Mouse (Mus musculus) adrenal gland, adult 18-20 months (tissue): ENCODE measurements around the gene Ncoa5. TPM values are rescaled to one million over a fixed set of nuclear protein-coding genes. Genes with fewer than 3 reads are reported as not detected.
A peak's percentile ranks its signal among the peaks of the same experiment; 100 is the strongest.

Experiments
- DNase-seq, 2 experiments: peaks; one replicate each; pipeline ENCODE4 v3.0.0; 2021 to 2022; ENCODE audit warnings: low spot score in 2 of 2
- total RNA-seq, 2 experiments: library from RNA; stranded (reverse); gene quantifications; 1 replicate in 1 of 2; 2 replicates in 1 of 2; pipeline ENCODE4 v1.2.3; 2021

Ncoa5 gene
- total RNA-seq, 2 experiments from 2014 or later, result 35.7 to 41.6 TPM

- DNase-seq, result no peak
Observed at GRCm38 (mm10) chr2:164995976-164996375, 38.7 kb downstream of the Ncoa5 start.

DNA sequence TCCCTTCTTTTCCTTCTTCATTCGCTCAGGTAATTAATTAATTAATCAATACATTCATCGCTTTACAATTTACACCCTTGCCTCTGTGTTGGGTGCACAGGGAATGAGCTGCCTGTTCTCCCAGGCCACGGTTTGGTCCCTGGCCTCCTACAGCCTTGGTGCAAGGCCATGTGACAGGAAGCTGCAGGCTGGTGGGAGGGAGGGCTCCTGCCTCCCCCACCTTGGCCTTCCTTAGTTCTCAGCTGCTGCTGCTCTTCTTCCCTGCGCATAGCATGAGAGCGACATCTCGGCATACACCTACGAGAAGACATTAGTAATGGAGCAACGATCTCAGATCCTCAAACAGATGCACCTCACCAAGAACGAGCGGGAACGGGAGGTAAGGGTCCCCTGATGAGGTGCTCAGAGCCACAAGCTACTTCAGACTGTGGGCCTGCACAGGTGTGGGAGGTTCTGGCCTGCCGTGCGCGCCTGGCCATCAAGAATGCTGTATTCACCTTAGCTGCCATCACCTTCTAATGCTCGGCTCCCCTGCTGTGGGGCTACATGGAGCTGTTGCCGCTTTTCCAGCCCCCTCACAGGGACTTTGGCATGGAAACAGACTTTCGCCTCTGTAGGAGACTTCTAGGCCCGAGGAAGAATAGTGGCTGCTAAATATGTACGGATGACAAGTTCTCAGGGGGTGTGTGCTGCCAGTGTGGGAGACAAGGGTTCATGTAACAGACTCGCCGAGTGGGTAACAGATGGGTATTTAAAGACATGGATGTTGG, 39.8 kb downstream of the Ncoa5 start:
- DNase-seq, result no peak

DNA sequence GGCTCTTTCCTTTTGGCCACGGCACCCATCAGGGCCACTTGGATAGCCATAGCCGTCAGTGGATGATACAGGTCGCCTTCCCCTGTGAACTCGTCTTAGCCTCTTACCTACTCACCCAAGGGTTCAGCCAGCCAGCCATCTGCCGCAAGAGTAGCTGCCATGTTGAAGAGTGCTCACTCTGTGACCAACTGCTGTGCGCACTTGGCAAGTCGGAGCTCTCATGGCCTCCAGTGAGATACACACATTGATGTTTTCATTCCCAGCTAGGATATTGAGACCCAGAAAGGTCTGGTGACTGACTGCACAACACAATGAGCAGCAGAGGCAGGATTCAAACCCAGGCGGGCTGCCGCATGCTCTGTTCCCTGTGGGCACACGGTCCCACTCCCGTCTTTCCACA, 40.5 kb downstream of the Ncoa5 start:
- DNase-seq, result no peak

- no peak for DNase-seq
Observed at GRCm38 (mm10) chr2:164991808-164992207, 42.9 kb downstream of the Ncoa5 start.

- DNase-seq, result no peak
Observed at GRCm38 (mm10) chr2:164991111-164991510, 43.6 kb downstream of the Ncoa5 start.

DNA sequence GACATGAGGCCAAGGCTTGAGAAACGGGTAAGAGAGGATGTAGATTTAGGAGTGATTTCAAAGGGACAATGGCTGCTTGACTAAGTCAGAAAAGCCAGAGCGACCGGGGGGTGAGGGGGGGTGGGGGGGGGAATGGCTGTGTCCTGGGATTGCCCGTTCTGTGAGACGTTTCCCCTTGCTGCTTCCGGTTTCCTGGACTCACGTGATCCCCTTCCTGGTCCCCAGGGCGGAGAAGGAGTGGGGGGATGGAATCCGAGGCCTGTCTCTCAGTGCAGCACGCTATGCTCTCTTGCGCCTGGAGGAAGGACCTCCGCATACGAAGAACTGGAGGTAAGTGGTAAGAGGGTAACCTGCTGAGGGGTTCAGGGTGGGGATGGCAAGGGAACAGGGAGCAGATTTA, 45.9 kb downstream of the Ncoa5 start:
- DNase-seq, result no peak

DNA sequence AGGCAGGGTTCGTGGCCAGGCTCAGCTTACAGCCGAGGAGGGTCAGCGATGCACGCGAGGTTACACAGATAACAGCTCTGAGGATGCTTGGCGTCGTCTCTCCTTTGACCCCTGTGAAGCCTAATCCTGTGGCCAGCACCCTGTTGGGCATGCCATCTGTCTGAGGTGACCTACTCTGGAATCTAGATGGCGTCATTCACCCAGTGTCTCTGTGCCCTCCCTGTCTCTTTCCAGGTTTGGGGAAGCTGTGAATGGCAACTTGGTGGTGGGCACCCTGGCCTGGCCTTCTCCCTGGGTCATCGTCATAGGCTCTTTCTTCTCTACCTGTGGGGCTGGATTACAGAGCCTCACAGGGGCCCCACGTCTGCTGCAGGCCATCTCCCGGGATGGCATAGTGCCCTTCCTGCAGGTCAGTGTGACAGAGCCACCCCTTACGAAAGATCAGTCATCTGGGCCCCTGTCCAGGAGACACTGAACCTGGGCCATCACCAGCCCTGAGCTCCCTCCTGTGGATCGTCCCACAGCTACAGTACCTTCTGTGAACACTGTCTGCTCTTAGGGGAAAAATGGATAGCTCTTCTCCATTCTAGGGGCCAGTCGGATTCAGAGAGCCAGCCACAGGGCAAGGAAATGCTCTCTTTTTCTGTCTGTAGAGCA, 48.2 kb downstream of the Ncoa5 start:
- DNase-seq, result no peak

- no peak for DNase-seq
Observed at GRCm38 (mm10) chr2:164985962-164986361, 48.7 kb downstream of the Ncoa5 start.

GRCm38 (mm10) chr2:164979749-164980148, 54.9 kb downstream of the Ncoa5 start:
- peak; percentile 43 to 46 for DNase-seq

- no peak for DNase-seq
Observed at GRCm38 (mm10) chr2:164975611-164976010, 59.1 kb downstream of the Ncoa5 start.

DNA sequence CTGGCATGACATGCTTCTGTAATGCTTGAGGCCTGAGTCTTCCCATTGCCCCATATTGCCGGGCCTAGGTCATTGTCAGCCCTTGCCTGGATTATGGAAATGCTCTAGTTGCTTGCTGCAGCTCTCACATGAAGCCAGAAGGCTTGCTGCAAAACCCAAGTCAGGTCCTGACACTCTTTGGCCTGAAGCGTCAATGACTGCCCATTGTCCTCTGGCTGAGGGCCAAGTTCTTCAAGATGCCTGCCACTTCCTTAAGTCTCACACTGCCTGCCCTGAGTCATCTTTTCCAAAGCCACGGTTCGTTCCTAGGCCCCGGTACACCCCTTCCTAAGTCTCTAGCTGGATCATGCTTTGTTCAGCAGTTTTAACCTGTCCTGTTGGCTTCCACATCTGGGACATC, 62.0 kb downstream of the Ncoa5 start:
- DNase-seq, result no peak

DNA sequence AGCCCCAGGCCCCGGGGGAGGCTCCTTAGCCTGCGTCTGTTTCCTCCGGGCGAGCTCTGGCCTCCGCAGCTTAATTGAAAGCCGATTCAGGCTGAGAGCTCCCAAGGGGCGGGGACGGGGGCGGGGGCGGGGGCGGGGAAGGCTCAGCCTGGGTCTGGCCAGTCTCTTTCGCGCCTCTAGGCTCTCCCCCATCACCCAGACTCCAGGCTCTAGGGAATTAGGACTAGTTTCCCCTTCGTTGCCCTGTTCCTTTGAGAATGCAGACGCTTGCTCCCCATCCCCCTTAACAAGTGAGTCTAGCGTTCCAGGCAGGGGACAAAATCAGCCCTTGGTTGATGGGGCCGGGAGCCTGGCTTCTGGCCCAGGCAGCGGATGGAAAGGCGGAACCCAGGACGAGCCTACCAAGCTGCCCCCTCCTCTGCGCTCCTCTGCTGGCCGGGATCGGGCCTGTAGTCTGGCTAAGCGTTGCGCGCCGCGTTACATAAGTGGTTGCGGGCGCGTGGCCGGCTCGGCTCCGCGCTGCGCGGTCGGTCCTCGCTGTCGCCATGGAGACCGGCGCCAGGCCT, 64.0 kb downstream of the Ncoa5 start:
- no peak for DNase-seq

DNA sequence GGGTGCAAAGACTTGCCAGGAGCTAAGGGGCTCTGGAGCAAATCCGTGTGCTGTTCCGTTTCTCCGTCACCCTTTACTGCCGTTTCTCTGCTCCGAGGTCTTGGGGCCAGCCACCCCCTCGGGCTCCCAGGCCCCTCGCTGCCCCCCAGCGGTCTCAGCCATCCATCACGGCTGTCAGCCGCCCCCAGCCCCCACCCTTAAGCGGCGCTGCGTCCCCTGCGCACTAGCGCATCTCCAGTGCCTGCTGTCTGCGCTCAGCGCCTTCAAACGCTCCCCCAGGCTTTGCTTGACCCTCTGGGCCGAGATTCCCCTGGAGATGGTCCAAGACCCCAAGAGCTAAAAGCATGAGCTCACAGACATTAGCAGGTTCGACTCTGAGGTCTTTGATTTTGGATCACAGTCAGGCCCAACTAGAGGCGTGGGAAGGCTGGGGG, 65.3 kb downstream of the Ncoa5 start:
- no peak for DNase-seq

- peak; percentile 70 to 73 for DNase-seq
Observed at GRCm38 (mm10) chr2:164968451-164968851, 66.2 kb downstream of the Ncoa5 start.

DNA sequence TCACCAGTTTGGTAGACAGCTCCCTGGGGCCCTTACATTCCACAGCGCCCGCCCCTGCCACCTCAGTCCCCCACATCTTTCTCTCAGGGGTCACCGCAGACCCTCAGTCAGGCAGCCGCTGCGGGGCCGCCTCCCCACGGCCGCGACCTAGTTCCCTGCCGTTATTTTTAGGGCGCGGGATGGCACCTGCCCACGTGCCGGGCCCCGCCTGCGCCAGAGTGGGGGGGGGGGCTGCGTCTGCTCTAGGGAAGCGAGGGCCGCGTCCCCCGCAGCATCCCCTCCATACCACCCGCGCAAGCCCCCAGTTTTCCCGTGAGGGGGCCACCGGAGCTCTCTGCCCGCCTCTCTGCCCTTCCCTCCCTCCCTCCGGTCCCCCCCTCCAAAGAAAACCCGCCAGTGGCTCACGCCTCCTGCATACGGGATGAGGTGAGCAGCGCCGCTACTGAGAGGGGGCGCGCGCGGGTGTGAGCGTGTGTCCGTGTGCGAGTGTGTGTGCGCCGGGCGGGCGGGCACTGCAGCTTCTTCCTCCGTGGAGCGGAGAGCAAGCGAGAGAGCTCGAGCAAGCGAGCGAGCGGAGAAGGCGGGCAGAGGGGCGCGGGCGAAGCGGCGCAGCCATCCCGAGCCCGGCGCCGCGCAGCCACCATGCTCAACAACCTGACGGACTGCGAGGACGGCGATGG, 66.8 kb downstream of the Ncoa5 start:
- no peak for DNase-seq

DNA sequence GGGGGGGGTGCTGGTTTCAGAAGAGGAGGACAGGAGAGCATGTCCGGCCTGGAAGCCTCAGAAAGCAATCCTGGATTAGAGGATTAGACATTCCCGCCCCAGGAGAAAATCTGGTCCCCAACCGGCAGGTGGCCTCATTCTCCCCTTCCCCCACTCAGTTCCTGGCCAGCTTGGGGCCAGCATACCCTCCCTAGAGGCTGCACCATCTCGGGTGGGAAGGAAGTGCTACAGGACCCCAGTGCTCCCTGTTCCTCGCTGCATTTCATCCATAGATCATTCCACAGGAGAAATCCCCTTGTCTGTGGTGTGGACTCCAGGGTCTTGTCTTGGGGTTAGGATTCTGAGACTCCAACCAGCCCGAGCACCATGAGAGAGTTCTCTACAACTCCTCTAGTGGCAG, 67.5 kb downstream of the Ncoa5 start:
- DNase-seq, result no peak

DNA sequence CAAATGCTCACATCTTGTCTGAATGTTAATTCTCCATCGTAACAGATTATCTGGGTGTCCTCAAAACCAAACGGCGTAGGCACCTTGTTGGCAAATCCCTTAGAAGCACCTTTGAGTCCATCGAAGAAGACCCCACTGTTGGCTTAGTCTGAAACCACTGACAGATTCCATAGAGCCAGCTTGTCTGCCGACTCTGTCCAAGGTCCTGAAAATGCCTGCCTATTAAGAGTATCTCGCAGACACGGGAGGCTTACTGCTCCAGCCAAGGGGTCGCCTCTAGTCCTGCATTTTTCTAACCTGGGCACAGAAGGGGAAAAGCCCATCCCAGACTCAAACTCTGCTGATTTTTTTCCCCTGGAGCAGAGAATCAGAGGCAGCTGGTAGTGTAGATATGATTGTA, 68.3 kb downstream of the Ncoa5 start:
- no peak for DNase-seq

DNA sequence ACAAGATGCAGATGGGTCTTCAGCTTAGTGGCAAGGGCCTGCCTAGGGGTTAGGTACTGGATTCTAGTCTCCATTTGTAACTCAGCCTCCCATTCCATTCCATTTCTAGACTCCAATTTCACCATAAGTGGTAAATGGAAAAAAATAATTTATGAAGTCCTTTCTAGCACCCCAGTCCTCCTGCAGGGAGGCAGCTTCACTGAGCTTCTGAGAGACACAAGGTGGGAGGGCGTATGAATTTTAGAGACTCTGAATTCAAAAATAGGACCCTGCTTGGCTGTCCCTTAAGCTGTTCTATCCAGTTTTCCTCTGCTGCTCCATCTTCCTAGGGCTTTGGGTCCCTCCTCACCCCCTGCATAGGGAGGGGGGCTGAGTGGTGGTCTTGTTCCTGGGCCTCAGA, 69.7 kb downstream of the Ncoa5 start:
- DNase-seq, result no peak

- no peak for DNase-seq
Observed at GRCm38 (mm10) chr2:164964242-164964894, 70.3 kb downstream of the Ncoa5 start.

DNA sequence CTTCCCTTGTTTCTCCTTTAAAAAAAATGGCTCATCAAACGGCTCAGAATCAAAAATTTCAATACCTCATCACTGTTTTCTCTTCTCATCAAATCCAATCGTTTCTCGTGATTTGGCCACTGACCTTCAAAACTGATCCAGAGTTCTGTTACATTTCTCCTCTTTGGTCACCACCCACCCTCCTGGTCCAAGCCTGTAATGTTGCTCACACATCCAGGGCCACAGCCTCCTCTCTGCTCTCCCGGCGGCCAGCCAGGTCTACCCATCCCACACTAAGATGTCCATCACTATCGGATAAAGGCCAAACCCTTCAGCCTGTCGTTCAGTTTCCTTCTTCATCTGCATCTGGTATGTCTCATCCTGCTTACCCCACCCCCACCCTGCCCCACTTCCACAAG, 72.5 kb downstream of the Ncoa5 start:
- DNase-seq, result no peak

GRCm38 (mm10) chr2:164961506-164962182, 73.0 kb downstream of the Ncoa5 start:
- peak; percentile 75 to 76 for DNase-seq
